Mouse (Mus musculus) spleen, adult 2 months (tissue): ENCODE measurements around the gene 4931417E11Rik. TPM values are rescaled to one million over a fixed set of nuclear protein-coding genes. Genes with fewer than 3 reads are reported as not detected.

ENCODE experiments used
- DNase-seq, 2 experiments: peaks; one replicate each; pipeline versions ENCODE4 v3.0.0 to v3.0.0-alpha.2; 2012 to 2021; ENCODE audit warnings: low spot score in 2 of 2, low read depth in 1 of 2
- H3K27ac ChIP-seq: fragments of 200-500 bp; 2 replicates; pipeline ENCODE4 v1.5.1; 2012; ENCODE audit warnings: low read length, inconsistent platforms; ENCODE audit not compliant: insufficient read depth
- H3K27me3 ChIP-seq: fragments of 200-500 bp; 2 replicates; pipeline ENCODE4 v1.6.1; 2012; ENCODE audit warnings: mild to moderate bottlenecking, moderate library complexity, low read length, inconsistent platforms; ENCODE audit not compliant: control insufficient read depth, insufficient read depth
- H3K36me3 ChIP-seq: fragments of 200-500 bp; 2 replicates; pipeline ENCODE4 v1.6.1; 2012; ENCODE audit warnings: mild to moderate bottlenecking, low read length, inconsistent platforms; ENCODE audit not compliant: control insufficient read depth, insufficient read depth
- H3K4me1 ChIP-seq: fragments of 200-500 bp; 2 replicates; pipeline ENCODE4 v1.6.1; 2011; ENCODE audit warnings: inconsistent platforms; ENCODE audit not compliant: control insufficient read depth, insufficient read depth, insufficient read length
- H3K4me3 ChIP-seq: fragments of 200-500 bp; 2 replicates; pipeline ENCODE4 v1.5.1; 2011; ENCODE audit warnings: mild to moderate bottlenecking, inconsistent platforms; ENCODE audit not compliant: insufficient read depth, insufficient read length; ENCODE audit errors: extremely low read depth
- CTCF ChIP-seq: fragments of 200-500 bp; IDR thresholded peaks from 2 replicates; pipeline ENCODE4 v1.5.1; 2011; ENCODE audit warnings: mild to moderate bottlenecking, inconsistent platforms; ENCODE audit not compliant: insufficient read depth, insufficient read length, insufficient replicate concordance; ENCODE audit errors: extremely low read depth
- POLR2A ChIP-seq: fragments of 200-500 bp; IDR thresholded peaks from 2 replicates; pipeline ENCODE4 v1.6.1; 2011; ENCODE audit warnings: low read depth, low read length, inconsistent platforms
- WGBS: fragments of 180-500 bp; shearing (Covaris S2); methylation state at CpG from one replicate; pipeline ENCODE4 v1.1.7; 2018; 5-methylcytosine and 5-hydroxymethylcytosine counted together
- polyA plus RNA-seq: library from polyadenylated mRNA; depleted of rRNA; stranded (reverse); fragments of >200 nt; gene quantifications from 2 replicates; pipeline ENCODE4 v1.2.3, GENCODE M21; 2012; rRNA removed

4931417E11Rik gene
- not detected in 2 replicates for polyA plus RNA-seq

GRCm38 (mm10) chr6:73469567-73469966 lies at the start of gene 4931417E11Rik:
4931417E11Rik (minus strand) TSS chr6:73469667.
- no peaks in the 10 kb centered on the region for H3K27me3 ChIP-seq
- 86% methylated on average over 8 of the region's 8 CpGs for WGBS
- no peak for DNase-seq
- no peak within 1 kb of the TSS for H3K4me3 ChIP-seq
- no peaks in the 10 kb centered on the region for H3K4me1 ChIP-seq
- TF ChIP-seq POLR2A (no peak), CTCF (no peak)
- H3K27ac ChIP-seq, result no peak within 1 kb of the TSS
- no peaks in the 10 kb centered on the region for H3K36me3 ChIP-seq

- Histone ChIP-seq H3K27me3 (no peaks in the 10 kb centered on the region), H3K36me3 (no peaks in the 10 kb centered on the region), H3K4me1 (no peaks in the 10 kb centered on the region), H3K4me3 (no peak overlapping the region), H3K27ac (no peak overlapping the region)
- 27% methylated on average over 14 of the region's 14 CpGs for WGBS
- no peak for TF ChIP-seq CTCF
- no peak for TF ChIP-seq POLR2A
- no peak for DNase-seq
Observed at GRCm38 (mm10) chr6:73517818-73518396, 48.4 kb upstream of the 4931417E11Rik start.

- no peak for DNase-seq
- Histone ChIP-seq H3K27me3 (no peaks in the 10 kb centered on the region), H3K4me1 (no peaks in the 10 kb centered on the region), H3K27ac (no peak overlapping the region), H3K36me3 (no peaks in the 10 kb centered on the region), H3K4me3 (no peak overlapping the region)
- 41% methylated on average over 1 of the region's 1 CpGs for WGBS
- TF ChIP-seq POLR2A, result no peak
- no peak for TF ChIP-seq CTCF
Observed at GRCm38 (mm10) chr6:73512907-73513306, 43.4 kb upstream of the 4931417E11Rik start.

GRCm38 (mm10) chr6:73499631-73500030 lies 30.2 kb upstream of the 4931417E11Rik start:
- H3K4me3 ChIP-seq, result no peak overlapping the region
- no peaks in the 10 kb centered on the region for H3K4me1 ChIP-seq
- 89% methylated on average over 7 of the region's 7 CpGs for WGBS
- no peaks in the 10 kb centered on the region for H3K36me3 ChIP-seq
- H3K27me3 ChIP-seq, result no peaks in the 10 kb centered on the region
- TF ChIP-seq POLR2A (no peak), CTCF (no peak)
- H3K27ac ChIP-seq, result no peak overlapping the region
- DNase-seq, result no peak

- Histone ChIP-seq H3K4me3 (no peak overlapping the region), H3K36me3 (no peaks in the 10 kb centered on the region), H3K27me3 (no peaks in the 10 kb centered on the region), H3K4me1 (no peaks in the 10 kb centered on the region), H3K27ac (no peak overlapping the region)
- WGBS, result 81% methylated on average over 2 of the region's 2 CpGs
- DNase-seq, result no peak
- TF ChIP-seq CTCF (no peak), POLR2A (no peak)
Observed at GRCm38 (mm10) chr6:73497321-73497720, 27.9 kb upstream of the 4931417E11Rik start.

- Histone ChIP-seq H3K4me1 (no peaks in the 10 kb centered on the region), H3K27me3 (no peaks in the 10 kb centered on the region), H3K4me3 (no peak overlapping the region), H3K36me3 (no peaks in the 10 kb centered on the region), H3K27ac (no peak overlapping the region)
- TF ChIP-seq POLR2A, result no peak
- no peak for DNase-seq
- 92% methylated on average over 1 of the region's 1 CpGs for WGBS
Observed at GRCm38 (mm10) chr6:73490524-73490923, 21.1 kb upstream of the 4931417E11Rik start.

- Histone ChIP-seq H3K27me3 (no peaks in the 10 kb centered on the region), H3K4me3 (no peak overlapping the region), H3K4me1 (no peaks in the 10 kb centered on the region), H3K27ac (no peak overlapping the region), H3K36me3 (no peaks in the 10 kb centered on the region)
- TF ChIP-seq CTCF (no peak), POLR2A (no peak)
- no peak for DNase-seq
- 89% methylated on average over 3 of the region's 3 CpGs for WGBS
Observed at GRCm38 (mm10) chr6:73485616-73486015, 16.1 kb upstream of the 4931417E11Rik start.
